Mouse (Mus musculus) central nervous system, embryonic 14 days (tissue): Measurements from ENCODE around the gene Sprtn. TPM values are rescaled to one million over a fixed set of nuclear protein-coding genes. Genes with fewer than 3 reads are reported as not detected.

Source experiments
- polyA plus RNA-seq: library from polyadenylated mRNA; depleted of rRNA; stranded (reverse); fragments of >200 nt; gene quantifications from 2 replicates; pipeline ENCODE4 v1.2.3, GENCODE M21; 2012; rRNA removed

Sprtn gene
- 19.4 and 20.4 TPM in 2 replicates for polyA plus RNA-seq

DNA sequence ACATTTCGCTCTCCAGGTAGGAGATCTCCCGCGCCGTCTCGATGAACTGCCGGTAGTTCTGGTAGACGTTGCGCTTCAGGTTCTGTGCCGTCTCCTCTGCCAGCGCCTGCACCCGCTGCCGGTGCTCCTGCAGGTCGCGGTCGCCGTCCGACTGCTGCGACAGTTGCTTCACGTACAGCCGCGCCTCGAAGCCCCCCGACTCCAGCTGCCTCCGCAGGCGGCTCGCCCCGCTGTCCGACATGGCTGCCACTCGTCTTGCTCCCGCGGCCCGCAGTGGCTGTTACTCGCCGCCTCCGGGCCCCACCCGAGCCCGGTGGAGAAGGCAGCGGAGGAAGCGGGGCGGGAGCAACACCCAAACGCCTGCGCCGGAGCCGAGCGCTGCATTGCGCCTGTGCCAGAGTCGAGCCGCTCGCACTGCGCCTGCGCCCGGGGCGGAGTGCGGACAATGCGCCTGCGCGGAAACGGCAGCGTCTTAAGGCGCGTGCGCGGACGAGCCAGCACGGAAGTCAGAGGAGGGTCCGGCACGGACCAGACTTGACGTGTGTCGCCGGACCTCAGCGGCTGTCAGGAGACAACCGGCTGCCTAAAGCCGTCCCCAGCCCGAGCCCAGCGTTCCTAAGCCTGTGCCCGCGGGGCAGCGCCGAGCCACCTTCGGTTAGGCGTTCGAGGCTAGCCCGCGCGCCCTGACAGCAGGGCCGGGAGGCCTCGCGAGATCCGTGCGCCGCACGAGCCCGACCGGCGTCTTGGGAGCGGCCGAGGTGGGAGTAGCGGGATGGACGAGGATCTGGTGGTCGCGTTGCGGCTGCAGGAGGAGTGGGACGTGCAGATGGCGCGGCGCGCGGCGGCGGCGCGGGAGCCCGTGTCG, at the start of gene Sprtn, which contains the start of gene Exoc8:
Gene Sprtn, plus strand, starts transcription at position 501 of the 865 bp plus-strand sequence.
Gene Exoc8, minus strand, starts transcription at position 320 of the 865 bp plus-strand sequence.

DNA sequence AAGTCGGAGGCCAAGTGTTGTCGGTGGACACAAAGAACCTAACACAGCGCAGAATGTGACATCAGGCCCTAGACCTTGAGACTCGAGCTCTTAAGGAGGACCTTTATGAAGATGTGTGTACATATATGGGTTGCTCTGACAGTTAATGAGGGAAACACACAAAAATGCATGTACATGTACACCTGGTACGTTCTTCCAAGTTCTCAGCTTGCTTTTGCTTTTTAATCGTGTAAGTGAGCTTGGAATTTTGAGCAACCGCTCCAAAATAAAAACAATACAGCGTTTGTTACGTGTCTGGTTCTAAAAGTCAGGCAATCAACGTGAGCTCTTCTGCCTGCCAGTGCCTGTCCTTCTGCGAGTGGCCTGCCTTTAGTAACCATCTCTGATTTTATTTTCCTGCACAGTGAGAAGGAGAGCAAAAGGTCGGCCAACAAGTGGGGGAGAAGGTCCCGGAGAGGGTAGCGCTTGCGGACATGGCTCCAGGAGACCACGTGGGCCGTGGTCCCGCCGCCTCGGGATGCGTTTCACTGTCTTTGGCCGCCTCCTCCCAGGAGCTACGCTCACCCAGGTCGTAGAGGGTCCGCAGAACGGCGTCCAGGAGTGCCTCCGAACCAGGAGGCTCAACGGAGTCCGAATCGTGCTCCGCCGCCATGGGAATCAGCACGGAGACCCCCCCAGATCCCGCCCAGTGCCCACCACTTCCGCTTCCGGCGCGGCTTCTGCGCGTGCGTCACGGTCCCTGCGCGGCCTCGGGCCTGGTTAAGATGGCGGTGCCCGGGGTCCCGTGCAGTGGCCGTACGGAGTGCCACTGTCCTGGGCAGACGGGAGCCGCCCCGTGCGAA, 35.1 kb upstream of the Sprtn start, which contains the start of the genes Gnpat and 2810004N23Rik:
Gene Gnpat, plus strand, starts transcription at position 713 of the 842 bp plus-strand sequence.
Gene 2810004N23Rik, minus strand, starts transcription at position 800 of the 842 bp plus-strand sequence.

DNA sequence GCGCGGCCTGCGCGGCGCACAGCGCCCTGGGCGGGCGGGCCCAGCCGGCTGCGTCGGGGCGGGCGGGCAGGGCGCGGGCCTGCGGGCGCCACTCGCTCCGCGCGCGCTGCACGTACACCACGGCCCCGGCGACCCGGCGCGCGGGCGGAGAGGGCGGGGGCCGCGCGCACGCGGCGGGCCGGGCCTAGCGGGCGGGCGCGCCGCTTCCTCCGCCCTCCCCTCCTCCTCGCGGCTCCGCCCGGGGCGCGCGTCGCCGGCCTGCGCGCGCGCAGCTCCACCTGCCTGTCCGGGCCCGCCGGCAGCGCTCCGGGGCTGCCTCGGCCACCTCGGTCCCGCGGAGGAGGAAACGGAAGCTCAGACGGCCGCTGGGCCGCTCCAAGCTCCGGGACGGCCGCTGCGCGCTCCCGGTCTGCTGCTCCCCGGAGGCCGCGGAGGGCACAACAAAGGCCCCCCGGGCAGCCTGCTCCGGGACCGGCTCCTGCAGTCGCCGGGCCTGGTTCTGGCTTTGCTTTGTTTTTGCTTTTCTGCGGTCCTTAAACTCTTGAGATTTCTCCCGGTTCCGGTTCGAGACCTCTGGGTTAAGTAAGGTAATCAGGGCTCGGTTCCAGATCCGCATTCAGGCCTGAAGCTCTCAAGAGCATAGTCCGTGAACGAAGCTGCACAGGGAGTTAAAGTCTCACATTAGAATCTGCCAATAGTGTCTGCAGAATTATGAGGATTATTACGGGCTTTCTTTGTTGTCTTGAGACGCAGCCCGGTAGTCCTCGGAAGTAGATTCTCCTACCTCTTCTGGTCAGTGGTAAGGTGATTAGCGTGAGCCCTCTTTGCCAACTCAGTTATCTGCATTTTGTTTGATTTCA, 51.8 kb downstream of the Sprtn start, which contains the start of gene Egln1:
Gene Egln1, minus strand, starts transcription at position 116 of the 860 bp plus-strand sequence.

Other genes with a start within 250 kb of the Sprtn start
- 62.7 and 64.4 TPM in 2 replicates for gene 2310022B05Rik, start 234.5 kb upstream of the Sprtn start, polyA plus RNA-seq
- gene Ttc13, start 175.9 kb upstream of the Sprtn start, polyA plus RNA-seq = 54.3 and 60.8 TPM in 2 replicates
- 40.6 and 41.9 TPM in 2 replicates for gene Arv1, start 175.7 kb upstream of the Sprtn start, polyA plus RNA-seq
- gene Fam89a, start 146.1 kb upstream of the Sprtn start, polyA plus RNA-seq = 0.47 and 1.9 TPM in 2 replicates
- 42.7 and 45.8 TPM in 2 replicates for gene Trim67, start 104.8 kb upstream of the Sprtn start, polyA plus RNA-seq
- gene Gnpat, start 34.9 kb upstream of the Sprtn start, polyA plus RNA-seq = 86.4 and 93.1 TPM in 2 replicates
- 24.1 and 26.0 TPM in 2 replicates for gene 2810004N23Rik, start 34.8 kb upstream of the Sprtn start, polyA plus RNA-seq
- 11.2 and 11.8 TPM in 2 replicates for gene Exoc8, start 181 bp upstream of the Sprtn start, polyA plus RNA-seq
- 47.1 and 54.1 TPM in 2 replicates for gene Egln1, start 51.4 kb downstream of the Sprtn start, polyA plus RNA-seq
- 165 and 167 TPM in 2 replicates for gene Tsnax, start 115.1 kb downstream of the Sprtn start, polyA plus RNA-seq
- 1.4 and 2.3 TPM in 2 replicates for gene Disc1, start 156.3 kb downstream of the Sprtn start, polyA plus RNA-seq